Mouse (Mus musculus): ENCODE data around the gene Tmem266.

GRCm38 (mm10) chr9:55324516-55324915, 2.2 kb upstream of the Tmem266 start:
- no peak for TF ChIP-seq POLR2A (IDR thresholded peaks at IDR 0.05; ENCODE audit: low read depth, low read length)
- no peak for TF ChIP-seq CTCF (conservative IDR thresholded peaks at IDR 0.05; ENCODE audit: insufficient read depth, insufficient read length, low read depth, low read length)

All from kidney, adult 2 months (tissue).